Mouse (Mus musculus) CH12.LX (cell line): ENCODE data around the gene Zcchc24. TPM values are rescaled to one million over a fixed set of nuclear protein-coding genes. Genes with fewer than 3 reads are reported as not detected.

ENCODE experiments used
- DNase-seq: peaks from one replicate; pipeline ENCODE4 v3.0.0-alpha.2; 2013; ENCODE audit errors: extremely low read depth
- H3K27ac ChIP-seq: 2 replicates; pipeline ENCODE4 v1.5.1; 2012; ENCODE audit warnings: low read depth, mild to moderate bottlenecking, control low read depth, moderate library complexity; ENCODE audit not compliant: insufficient read depth
- H3K27me3 ChIP-seq: replicated peaks from 2 replicates; pipeline ENCODE3; 2012; ENCODE audit warnings: inconsistent platforms
- H3K36me3 ChIP-seq, 2 experiments: replicated peaks in 1 of 2; 2 replicates each; pipeline versions ENCODE3 to v1.6.1; 2012; ENCODE audit warnings: inconsistent platforms in 1 of 2, low read length in 1 of 2, mild to moderate bottlenecking in 1 of 2, mixed read lengths in 1 of 2, moderate library complexity in 1 of 2; ENCODE audit not compliant: control insufficient read depth in 1 of 2, insufficient read depth in 1 of 2
- H3K4me1 ChIP-seq, 2 experiments: 2 replicates each; pipeline ENCODE4 v1.6.1; 2012; ENCODE audit warnings: inconsistent platforms in 1 of 2, moderate library complexity in 1 of 2; ENCODE audit not compliant: insufficient read depth in 2 of 2, control insufficient read depth in 1 of 2
- H3K4me2 ChIP-seq: 2 replicates; pipeline ENCODE4 v1.6.1; 2012; ENCODE audit warnings: low read depth, mild to moderate bottlenecking, control low read depth; ENCODE audit not compliant: poor library complexity, insufficient read depth, severe bottlenecking
- H3K4me3 ChIP-seq, 3 experiments: fragments of 150-350 bp in 1 of 3; sonication (generic) in 1 of 3; replicated peaks in 1 of 3; 2 replicates each; pipeline versions ENCODE3 to v1.5.1; 2011 to 2012; ENCODE audit warnings: low read depth in 2 of 3, low read length in 2 of 3, mild to moderate bottlenecking in 2 of 3, moderate library complexity in 2 of 3, control low read depth in 1 of 3, improper control_type of control experiment in 1 of 3, inconsistent platforms in 1 of 3, mixed read lengths in 1 of 3; ENCODE audit not compliant: poor library complexity in 1 of 3
- H3K79me2 ChIP-seq: replicated peaks from 2 replicates; pipeline ENCODE4 v1.6.1; 2012; ENCODE audit warnings: mild to moderate bottlenecking, moderate library complexity; ENCODE audit not compliant: control insufficient read depth, poor library complexity, insufficient read depth, severe bottlenecking; ENCODE audit errors: extremely low read depth
- H3K9ac ChIP-seq: 2 replicates; pipeline ENCODE4 v1.6.1; 2012; ENCODE audit warnings: low read depth, mild to moderate bottlenecking, control low read depth, moderate library complexity; ENCODE audit not compliant: insufficient read depth
- H3K9me3 ChIP-seq: replicated peaks from 2 replicates; pipeline ENCODE3; 2012; ENCODE audit warnings: low read length, inconsistent platforms, mixed read lengths
- BHLHE40 ChIP-seq: IDR thresholded peaks from 2 replicates; pipeline ENCODE4 v1.6.1; 2011; ENCODE audit warnings: mild to moderate bottlenecking, low read depth, low read length, improper control_type of control experiment
- CHD2 ChIP-seq: IDR thresholded peaks from 2 replicates; pipeline ENCODE4 v1.6.1; 2011; ENCODE audit warnings: low read length, improper control_type of control experiment
- CTCF ChIP-seq, 2 experiments: IDR thresholded peaks in 1 of 2; conservative IDR thresholded peaks in 1 of 2; 2 replicates each; pipeline ENCODE4 v1.5.1; 2011 to 2012; ENCODE audit warnings: low read depth in 2 of 2, low read length in 2 of 2, improper control_type of control experiment in 1 of 2, inconsistent platforms in 1 of 2, mild to moderate bottlenecking in 1 of 2, moderate library complexity in 1 of 2
- E2F4 ChIP-seq: IDR thresholded peaks from 2 replicates; pipeline ENCODE4 v1.6.1; 2011; ENCODE audit warnings: low read depth, low read length, improper control_type of control experiment; ENCODE audit not compliant: insufficient replicate concordance
- ELF1 ChIP-seq: IDR thresholded peaks from 2 replicates; pipeline ENCODE4 v1.6.1; 2014; ENCODE audit warnings: low read depth, mild to moderate bottlenecking, inconsistent platforms, low read length, improper control_type of control experiment
- EP300 ChIP-seq: IDR thresholded peaks from 2 replicates; pipeline ENCODE4 v1.6.1; 2011; ENCODE audit warnings: low read length, improper control_type of control experiment
- ETS1 ChIP-seq: conservative IDR thresholded peaks from 2 replicates; pipeline ENCODE4 v1.6.1; 2012; ENCODE audit warnings: low read depth, mild to moderate bottlenecking, inconsistent platforms, low read length, improper control_type of control experiment, moderate library complexity
- GABPA ChIP-seq: IDR thresholded peaks from 2 replicates; pipeline ENCODE4 v1.6.1; 2012; ENCODE audit warnings: low read depth, low read length, improper control_type of control experiment, inconsistent platforms; ENCODE audit not compliant: insufficient replicate concordance
- JUN ChIP-seq: IDR thresholded peaks from 2 replicates; pipeline ENCODE4 v1.6.1; 2011; ENCODE audit warnings: low read depth, mild to moderate bottlenecking, low read length, improper control_type of control experiment, moderate library complexity; ENCODE audit not compliant: insufficient read depth
- MAZ ChIP-seq: IDR thresholded peaks from 2 replicates; pipeline ENCODE4 v1.6.1; 2012; ENCODE audit warnings: low read depth, mild to moderate bottlenecking, inconsistent platforms, low read length, improper control_type of control experiment, moderate library complexity
- MXI1 ChIP-seq: IDR thresholded peaks from 2 replicates; pipeline ENCODE4 v1.6.1; 2011; ENCODE audit warnings: mild to moderate bottlenecking, low read depth, low read length, improper control_type of control experiment
- MYC ChIP-seq: IDR thresholded peaks from 2 replicates; pipeline ENCODE4 v1.6.1; 2011; ENCODE audit warnings: low read depth, mild to moderate bottlenecking, improper control_type of control experiment, low read length
- NRF1 ChIP-seq: IDR thresholded peaks from 2 replicates; pipeline ENCODE4 v1.6.1; 2014; ENCODE audit warnings: low read depth, mild to moderate bottlenecking, inconsistent platforms, low read length, improper control_type of control experiment, moderate library complexity
- PAX5 ChIP-seq: IDR thresholded peaks from 2 replicates; pipeline ENCODE4 v1.6.1; 2012; ENCODE audit warnings: low read length, inconsistent platforms, mixed read lengths
- POLR2A ChIP-seq: IDR thresholded peaks from 2 replicates; pipeline ENCODE4 v1.6.1; 2011; ENCODE audit warnings: low read depth, mild to moderate bottlenecking, improper control_type of control experiment, low read length
- POLR2AphosphoS2 ChIP-seq: IDR thresholded peaks from 2 replicates; pipeline ENCODE4 v1.6.1; 2011; ENCODE audit warnings: low read depth, low read length, improper control_type of control experiment
- RCOR1 ChIP-seq: conservative IDR thresholded peaks from 2 replicates; pipeline ENCODE4 v1.6.1; 2012; ENCODE audit warnings: low read depth, mild to moderate bottlenecking, inconsistent platforms, low read length, improper control_type of control experiment
- SIN3A ChIP-seq: IDR thresholded peaks from 2 replicates; pipeline ENCODE4 v1.6.1; 2012; ENCODE audit warnings: low read length, improper control_type of control experiment, inconsistent platforms
- TBP ChIP-seq: conservative IDR thresholded peaks from 2 replicates; pipeline ENCODE4 v1.6.1; 2011; ENCODE audit warnings: low read depth, low read length, improper control_type of control experiment
- TCF12 ChIP-seq: IDR thresholded peaks from 2 replicates; pipeline ENCODE4 v1.6.1; 2014; ENCODE audit warnings: low read depth, mild to moderate bottlenecking, inconsistent platforms, low read length, improper control_type of control experiment
- UBTF ChIP-seq: IDR thresholded peaks from 2 replicates; pipeline ENCODE4 v1.6.1; 2012; ENCODE audit warnings: low read depth, mild to moderate bottlenecking, inconsistent platforms, low read length, improper control_type of control experiment, moderate library complexity
- USF1 ChIP-seq: IDR thresholded peaks from 2 replicates; pipeline ENCODE4 v1.6.1; 2014; ENCODE audit warnings: low read depth, mild to moderate bottlenecking, inconsistent platforms, low read length, improper control_type of control experiment
- USF2 ChIP-seq: conservative IDR thresholded peaks from 2 replicates; pipeline ENCODE4 v1.6.1; 2011; ENCODE audit warnings: low read depth, low read length, improper control_type of control experiment
- ZKSCAN1 ChIP-seq: IDR thresholded peaks from 2 replicates; pipeline ENCODE4 v1.6.1; 2012; ENCODE audit warnings: low read depth, inconsistent platforms, low read length, improper control_type of control experiment, borderline replicate concordance
- ZNF384 ChIP-seq: IDR thresholded peaks from 2 replicates; pipeline ENCODE4 v1.6.1; 2012; ENCODE audit warnings: low read depth, low read length, improper control_type of control experiment, inconsistent platforms
- dilution Hi-C: fragments of 300-500 bp; cut with MboI; formaldehyde crosslinking; loops from 2 replicates; pipeline ENCODE4 v1.14.3; 2020; ENCODE audit warnings: low sequenced_read_pairs; ENCODE audit not compliant: extremely low pct_unique_long_range_greater_than_20kb, extremely low pct_ligation_motif_present
- in situ Hi-C: fragments of 300-500 bp; cut with MboI; formaldehyde crosslinking; loops from 3 replicates; pipeline ENCODE4 v1.14.3; 2019; ENCODE audit warnings: low sequenced_read_pairs, low pct_ligation_motif_present, low pct_unique_long_range_greater_than_20kb, mixed read lengths
- polyA plus RNA-seq: library from polyadenylated mRNA; unstranded; fragments of >175 nt; gene quantifications from 2 replicates; pipeline ENCODE4 v1.2.1, GENCODE M21; 2012; ENCODE audit warnings: low read depth; ENCODE audit not compliant: insufficient read length
- total RNA-seq, 2 experiments: library from RNA; depleted of rRNA; stranded (reverse); fragments of 300-350 nt in 1 of 2; fragments of >200 nt in 1 of 2; gene quantifications; 2 replicates each; pipeline ENCODE4 v1.2.3; 2012 to 2014

Zcchc24 gene
- total and polyA plus RNA-seq, 3 experiments, result 0.05 to 0.44 (median 0.08) TPM

- Histone ChIP-seq H3K79me2 (no peaks in the 10 kb centered on the region), H3K9me3 (no peaks in the 10 kb centered on the region), H3K9ac (no peak overlapping the region), H3K4me1 (0 out of 4 replicates have a peak, but pooled peaks cover 0 to 2% of the 10 kb centered on the region in 2 experiments), H3K4me3 (no peak overlapping the region), H3K27ac (no peak overlapping the region), H3K36me3 (no peaks in the 10 kb centered on the region), H3K27me3 (peaks cover 3% of the 10 kb centered on the region), H3K4me2 (no peak overlapping the region; the same call in 1 of the 2 replicates)
- no peak for DNase-seq
- in situ Hi-C loops, result no loop called here
- dilution Hi-C loops, result no loop called here
- no peak for TF ChIP-seq CHD2
- no peak for TF ChIP-seq TCF12
- no peak for TF ChIP-seq GABPA
- no peak for TF ChIP-seq CTCF (conservative IDR thresholded peaks at IDR 0.05 in 1 of 2, IDR thresholded peaks at IDR 0.05 in 1 of 2; ENCODE audit: low read depth in 2 of 2, low read length in 2 of 2)
- TF ChIP-seq ELF1, result no peak
- no peak for TF ChIP-seq MYC
- no peak for TF ChIP-seq ZKSCAN1
- no peak for TF ChIP-seq E2F4
- TF ChIP-seq USF1, result no peak
- no peak for TF ChIP-seq ZNF384
- TF ChIP-seq SIN3A, result no peak
- TF ChIP-seq ETS1, result no peak
- no peak for TF ChIP-seq TBP
- TF ChIP-seq POLR2A, result no peak
- TF ChIP-seq NRF1, result no peak
- TF ChIP-seq, all 38 proteins: peak for 0
These were observed 26.8 kb upstream of the Zcchc24 start for GRCm38 (mm10) chr14:25795561-25796174.

DNA sequence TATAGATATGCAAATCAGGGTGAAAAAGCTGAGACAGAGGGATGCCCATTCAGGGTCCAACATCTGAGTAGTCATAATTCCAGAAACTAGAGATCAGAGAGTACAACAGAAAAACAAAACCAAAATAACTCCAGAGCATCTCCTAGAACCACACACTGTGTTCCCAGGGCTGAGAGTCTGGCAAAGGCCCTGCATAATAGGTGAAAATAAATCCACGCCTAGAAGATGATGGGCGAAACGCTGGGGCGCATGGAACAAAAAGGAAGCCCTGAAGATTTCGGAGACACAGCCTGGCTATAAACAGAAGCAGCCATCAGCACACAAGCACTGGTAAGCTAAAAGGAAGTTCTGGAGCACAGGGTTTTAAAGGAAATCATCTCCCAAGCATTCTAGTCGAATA lies 26.2 kb upstream of the Zcchc24 start:
- no peaks in the 10 kb centered on the region for H3K36me3 ChIP-seq
- no peak for TF ChIP-seq RCOR1
- TF ChIP-seq ZNF384, result no peak
- no peak for TF ChIP-seq POLR2AphosphoS2
- no peak for TF ChIP-seq POLR2A
- no peak for TF ChIP-seq EP300
- TF ChIP-seq JUN, result no peak
- TF ChIP-seq ETS1, result no peak
- TF ChIP-seq CTCF (conservative IDR thresholded peaks at IDR 0.05 in 1 of 2, IDR thresholded peaks at IDR 0.05 in 1 of 2; ENCODE audit: low read depth in 2 of 2, low read length in 2 of 2), result no peak
- TF ChIP-seq PAX5, result no peak
- no peak for TF ChIP-seq USF2
- TF ChIP-seq MAZ, result no peak
- no peak for TF ChIP-seq BHLHE40
- no peak for TF ChIP-seq MXI1
- no peak for TF ChIP-seq UBTF
- 0 out of 4 replicates have a peak, but pooled peaks cover 0 to 2% of the 10 kb centered on the region in 2 experiments for H3K4me1 ChIP-seq
- H3K4me2 ChIP-seq, result no peak overlapping the region
- DNase-seq, result no peak
- H3K79me2 ChIP-seq, result no peaks in the 10 kb centered on the region
- peaks cover 3% of the 10 kb centered on the region for H3K27me3 ChIP-seq
- no peaks in the 10 kb centered on the region for H3K9me3 ChIP-seq
- H3K4me3 ChIP-seq, result no peak overlapping the region
- in situ Hi-C loops (no loop called here), dilution Hi-C loops (no loop called here)
- no peak overlapping the region for H3K27ac ChIP-seq
- H3K9ac ChIP-seq, result no peak overlapping the region
